Mouse (Mus musculus) small intestine, adult 2 months (tissue): ENCODE data around the gene 5430419D17Rik. TPM values are rescaled to one million over a fixed set of nuclear protein-coding genes. Genes with fewer than 3 reads are reported as not detected.

Experiments
- H3K27ac ChIP-seq: fragments of 200-500 bp; 2 replicates; pipeline ENCODE4 v1.5.1; 2012; ENCODE audit warnings: low read depth, low read length, control low read depth, inconsistent platforms; ENCODE audit not compliant: insufficient read depth
- H3K27me3 ChIP-seq: fragments of 200-500 bp; 2 replicates; pipeline ENCODE4 v1.6.1; 2012; ENCODE audit warnings: mild to moderate bottlenecking, moderate library complexity, low read length, inconsistent platforms; ENCODE audit not compliant: control insufficient read depth, insufficient read depth
- H3K36me3 ChIP-seq: fragments of 200-500 bp; 2 replicates; pipeline ENCODE4 v1.6.1; 2012; ENCODE audit warnings: mild to moderate bottlenecking, low read length, control low read depth, inconsistent platforms; ENCODE audit not compliant: control insufficient read depth, insufficient read depth
- H3K4me1 ChIP-seq: fragments of 200-500 bp; 2 replicates; pipeline ENCODE4 v1.6.1; 2012; ENCODE audit warnings: low read length, inconsistent platforms, mixed read lengths; ENCODE audit not compliant: control insufficient read depth, insufficient read depth, insufficient read length
- H3K4me3 ChIP-seq: fragments of 200-500 bp; 2 replicates; pipeline ENCODE4 v1.5.1; 2012; ENCODE audit warnings: low read depth, mild to moderate bottlenecking, control low read depth, inconsistent platforms, low read length, moderate library complexity
- CTCF ChIP-seq: fragments of 200-500 bp; IDR thresholded peaks from 2 replicates; pipeline ENCODE4 v1.5.1; 2012; ENCODE audit warnings: low read depth, mild to moderate bottlenecking, control low read depth, inconsistent platforms, low read length, moderate library complexity, mixed read lengths; ENCODE audit not compliant: insufficient replicate concordance, insufficient read length; ENCODE audit errors: extremely low read depth
- POLR2A ChIP-seq: fragments of 200-500 bp; IDR thresholded peaks from 2 replicates; pipeline ENCODE4 v1.6.1; 2012; ENCODE audit warnings: low read depth, mild to moderate bottlenecking, control low read depth, inconsistent platforms, low read length, moderate library complexity
- WGBS: fragments of 180-500 bp; shearing (Covaris S2); methylation state at CpG from one replicate; pipeline ENCODE4 v1.1.7; 2018; 5-methylcytosine and 5-hydroxymethylcytosine counted together
- polyA plus RNA-seq: library from polyadenylated mRNA; depleted of rRNA; stranded (reverse); fragments of >200 nt; gene quantifications from 2 replicates; pipeline ENCODE4 v1.2.3, GENCODE M21; 2012; rRNA removed

5430419D17Rik gene
- polyA plus RNA-seq, 1 experiment: not detected

DNA sequence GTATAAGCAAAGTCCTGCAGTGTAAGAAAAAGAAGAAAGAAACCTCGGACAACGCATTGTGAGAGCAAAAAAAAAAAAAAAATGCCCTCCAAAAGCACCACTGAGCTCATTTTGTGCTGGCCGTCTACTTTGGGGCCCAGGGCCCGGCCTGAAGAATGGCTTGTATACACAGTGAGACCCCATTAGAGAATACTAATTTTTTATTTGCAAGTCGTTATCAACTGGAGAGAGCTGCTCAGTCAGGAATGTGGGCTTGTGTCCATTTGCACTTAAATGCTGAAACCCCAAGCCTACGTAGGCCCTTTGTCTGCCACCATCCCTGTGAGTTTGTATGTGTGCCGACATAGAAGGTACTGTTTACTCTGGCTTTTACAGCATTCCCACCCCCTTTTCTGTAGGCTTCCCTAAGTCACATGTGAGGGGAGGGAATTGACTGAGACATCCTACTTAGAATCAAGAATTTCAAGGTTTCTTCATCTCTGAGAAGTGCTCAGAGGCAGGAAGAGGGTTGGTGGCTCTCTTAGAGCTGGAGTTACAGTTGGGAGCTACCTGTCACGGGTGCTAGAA, 163.4 kb downstream of the 5430419D17Rik start:
- H3K27me3 ChIP-seq: no peaks in the 10 kb centered on the region
- no peak overlapping the region for H3K27ac ChIP-seq
- H3K36me3 ChIP-seq: peaks cover 14% of the 10 kb centered on the region
- no peak for TF ChIP-seq CTCF
- no peak for TF ChIP-seq POLR2A
- WGBS: 74% methylated on average over 8 of the region's 8 CpGs
- no peak overlapping the region for H3K4me3 ChIP-seq
- H3K4me1 ChIP-seq: no peaks in the 10 kb centered on the region

DNA sequence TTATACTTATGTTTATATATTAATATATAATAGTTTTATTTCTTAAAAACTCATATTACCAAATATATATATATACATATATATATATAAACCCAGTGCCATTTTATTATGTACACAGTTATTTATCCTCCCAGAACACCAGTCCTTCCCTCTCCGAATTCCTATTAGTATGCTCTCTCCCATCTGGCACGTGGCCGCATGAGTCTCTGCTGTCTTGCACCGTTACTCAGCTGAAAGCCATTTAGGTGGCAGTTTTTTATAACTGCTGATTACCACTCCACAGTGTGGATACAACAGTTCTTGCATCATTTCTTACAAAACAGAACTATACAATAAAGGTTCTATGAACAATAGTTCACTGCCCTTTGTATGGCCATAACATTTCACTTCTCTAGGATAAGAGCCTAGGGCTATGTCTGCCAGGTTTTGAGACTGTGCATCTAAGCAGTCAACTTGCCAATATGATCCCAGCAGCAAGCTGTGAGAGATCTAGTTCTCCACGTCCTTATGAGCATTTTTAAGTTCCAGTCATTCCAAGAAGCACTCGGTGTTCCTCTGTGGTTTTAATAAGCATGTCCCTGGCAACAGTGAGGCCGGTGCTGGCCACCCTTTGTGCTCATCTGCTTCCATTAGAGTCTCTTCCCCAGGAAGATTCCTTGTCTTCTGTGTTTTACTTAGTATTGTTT, 171.8 kb downstream of the 5430419D17Rik start:
- Histone ChIP-seq H3K27me3 (no peaks in the 10 kb centered on the region), H3K4me3 (no peak overlapping the region), H3K4me1 (no peaks in the 10 kb centered on the region), H3K36me3 (peaks cover 42% of the 10 kb centered on the region), H3K27ac (no peak overlapping the region)
- TF ChIP-seq POLR2A (no peak), CTCF (no peak)
- WGBS: 83% methylated on average over 7 of the region's 7 CpGs

Other genes with a start within 250 kb of the 5430419D17Rik start
- gene Htra1, start 238.3 kb upstream of the 5430419D17Rik start, polyA plus RNA-seq: 30.2 and 35.8 TPM in 2 replicates
- 141 and 758 TPM in 2 replicates for gene Dmbt1, start 142.3 kb upstream of the 5430419D17Rik start, polyA plus RNA-seq
- not detected in 2 replicates for gene 4933402N03Rik, start 28.1 kb upstream of the 5430419D17Rik start, polyA plus RNA-seq
- 0.09 and 56.5 TPM in 2 replicates for gene Cuzd1, start 147.9 kb downstream of the 5430419D17Rik start, polyA plus RNA-seq
- not detected in 2 replicates for gene Fam24b, start 155.1 kb downstream of the 5430419D17Rik start, polyA plus RNA-seq
- gene Fam24a, start 159.5 kb downstream of the 5430419D17Rik start, polyA plus RNA-seq: not detected in 2 replicates
- 1.3 and 2.1 TPM in 2 replicates for gene 2310057M21Rik, start 188.4 kb downstream of the 5430419D17Rik start, polyA plus RNA-seq
- gene Pstk, start 196.7 kb downstream of the 5430419D17Rik start, polyA plus RNA-seq: 35.6 and 37.5 TPM in 2 replicates
- 2.9 and 6.4 TPM in 2 replicates for gene Ikzf5, start 236.1 kb downstream of the 5430419D17Rik start, polyA plus RNA-seq
- gene Acadsb, start 236.2 kb downstream of the 5430419D17Rik start, polyA plus RNA-seq: 0.96 and 1.1 TPM in 2 replicates